Mouse (Mus musculus) neural tube, embryonic 11.5 days (tissue): Measurements from ENCODE around the gene Cacna1s. TPM values are rescaled to one million over a fixed set of nuclear protein-coding genes. Genes with fewer than 3 reads are reported as not detected.
A peak's percentile ranks its signal among the peaks of the same experiment; 100 is the strongest.

ENCODE experiments used
- ATAC-seq: fragments of 200-750 bp; cut with Nextera tagmentation; 2 replicates; pipeline ENCODE4 v1.8.0; 2017; ENCODE audit warnings: moderate number of reproducible peaks, mild to moderate bottlenecking, moderate TSS enrichment, moderate library complexity; ENCODE audit not compliant: insufficient read depth, low FRiP score, low TSS enrichment
- DNase-seq: peaks from one replicate; pipeline ENCODE4 v3.0.0-alpha.2; 2015; ENCODE audit warnings: low spot score
- H3K27ac ChIP-seq: fragments of 300-500 bp; sonication (generic); 2 replicates; pipeline ENCODE4 v1.5.1; 2014; ENCODE audit warnings: low read depth, mild to moderate bottlenecking, low read length
- H3K27me3 ChIP-seq: fragments of 300-500 bp; sonication (generic); 2 replicates; pipeline ENCODE4 v1.6.1; 2014; ENCODE audit warnings: mild to moderate bottlenecking, low read length, mixed read lengths; ENCODE audit not compliant: control insufficient read depth, insufficient read depth
- H3K36me3 ChIP-seq: fragments of 300-500 bp; sonication (generic); 2 replicates; pipeline ENCODE4 v1.6.1; 2014; ENCODE audit warnings: mild to moderate bottlenecking, low read length, moderate library complexity, mixed read lengths; ENCODE audit not compliant: control insufficient read depth, insufficient read depth
- H3K4me1 ChIP-seq: fragments of 300-500 bp; sonication (generic); 2 replicates; pipeline ENCODE4 v1.6.1; 2014; ENCODE audit warnings: low read length, mixed read lengths; ENCODE audit not compliant: control insufficient read depth, insufficient read depth
- H3K4me2 ChIP-seq: fragments of 300-500 bp; sonication (generic); 2 replicates; pipeline ENCODE4 v1.6.1; 2014; ENCODE audit warnings: low read depth, mild to moderate bottlenecking, moderate library complexity
- H3K4me3 ChIP-seq: fragments of 300-500 bp; sonication (generic); 2 replicates; pipeline ENCODE4 v1.5.1; 2014; ENCODE audit warnings: low read depth, low read length
- H3K9ac ChIP-seq: fragments of 300-500 bp; sonication (generic); 2 replicates; pipeline ENCODE4 v1.6.1; 2014; ENCODE audit warnings: mild to moderate bottlenecking, low read length
- H3K9me3 ChIP-seq: fragments of 300-500 bp; sonication (generic); 2 replicates; pipeline ENCODE4 v1.6.1; 2016; ENCODE audit warnings: low read length; ENCODE audit not compliant: control insufficient read depth
- WGBS: fragments of 180-500 bp; shearing (Covaris S2); extraction: QIAGEN DNeasy Blood & Tissue Kit; methylation state at CpG from one replicate; pipeline ENCODE4 v1.1.7; 2014; 5-methylcytosine and 5-hydroxymethylcytosine counted together
- polyA plus RNA-seq: library from polyadenylated mRNA; unstranded; fragments of >200 nt; fragmentation: Nextera tagmentation; extraction: Ambion mirVana; gene quantifications from 2 replicates; pipeline ENCODE4 v1.2.1, GENCODE M21; 2014

Gene Cacna1s
- polyA plus RNA-seq, 1 experiment from 2014 or later, result 0.73 TPM

DNA sequence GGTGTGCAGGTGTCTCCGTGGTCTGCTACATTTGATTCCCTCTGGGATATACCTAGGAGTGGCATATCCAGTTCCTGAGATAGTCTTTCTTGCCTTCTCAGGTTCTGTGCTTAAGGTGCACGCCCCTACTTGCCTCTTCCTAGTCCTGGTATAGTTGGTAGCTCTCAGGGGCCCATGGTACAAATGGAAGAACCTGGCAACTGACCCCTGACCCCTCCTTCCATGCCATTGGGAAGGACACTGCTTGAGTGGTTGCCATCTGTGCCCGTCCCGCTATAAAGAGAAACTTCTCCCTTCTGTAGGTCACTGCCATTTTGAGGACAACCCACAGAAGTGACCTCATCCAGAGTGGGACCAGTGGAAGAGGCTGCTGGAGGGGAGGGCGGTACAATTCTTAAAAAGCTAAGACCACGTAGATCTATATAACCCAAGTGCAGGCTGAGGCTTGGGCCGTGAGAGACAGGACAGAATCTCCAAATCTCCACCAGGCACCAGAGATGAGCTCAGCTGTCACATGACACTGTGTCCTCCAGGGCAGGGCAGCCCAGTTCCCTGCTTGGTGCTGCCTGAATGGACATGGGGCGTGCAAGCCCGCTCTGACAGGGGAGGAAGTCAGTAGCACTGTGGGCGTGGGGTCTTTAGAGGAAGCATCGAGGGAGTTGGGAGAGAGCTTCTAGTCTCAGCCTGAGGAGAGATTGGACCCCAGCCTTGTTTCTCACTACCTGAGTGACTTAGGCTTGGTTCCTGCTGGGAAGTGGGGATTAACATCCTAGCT, 88.8 kb downstream of the Cacna1s start:
- Histone ChIP-seq H3K36me3 (no peaks in the 10 kb centered on the region), H3K4me2 (no peak overlapping the region), H3K9me3 (no peaks in the 10 kb centered on the region), H3K4me1 (peaks cover 65% of the 10 kb centered on the region), H3K9ac (no peak overlapping the region), H3K27ac (0 out of 2 replicates have a peak overlapping the region, but pooled peaks have one; percentile 4), H3K27me3 (no peaks in the 10 kb centered on the region), H3K4me3 (no peak overlapping the region)
- DNase-seq, result no peak
- WGBS, result 87% methylated on average over 11 of the region's 11 CpGs
- ATAC-seq, result no peak

DNA sequence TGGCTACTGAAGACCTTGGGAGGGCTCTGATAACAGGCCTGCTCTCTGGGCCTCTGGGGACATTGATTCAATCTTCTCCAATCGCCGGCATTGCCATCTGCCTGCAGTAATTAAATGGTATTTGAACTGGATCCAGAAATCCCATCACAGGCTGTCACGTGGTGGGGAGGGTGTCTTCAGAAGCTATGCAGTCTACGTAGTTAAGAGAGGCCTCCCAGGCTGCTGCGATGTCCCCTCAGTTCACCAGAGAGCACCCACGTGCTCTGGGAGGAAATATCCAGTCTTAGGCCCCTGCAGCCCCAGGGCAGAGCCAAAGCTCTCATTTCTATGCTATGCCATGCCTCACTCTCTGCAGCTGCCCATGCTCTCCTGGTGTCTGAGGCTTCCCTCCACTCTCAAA, 89.8 kb downstream of the Cacna1s start:
- Histone ChIP-seq H3K9me3 (no peaks in the 10 kb centered on the region), H3K4me2 (no peak overlapping the region), H3K27me3 (no peaks in the 10 kb centered on the region), H3K27ac (0 out of 2 replicates have a peak overlapping the region, but pooled peaks have one; percentile 27), H3K4me3 (no peak overlapping the region), H3K36me3 (no peaks in the 10 kb centered on the region), H3K9ac (no peak overlapping the region), H3K4me1 (peaks cover 55% of the 10 kb centered on the region)
- 53% methylated on average over 6 of the region's 6 CpGs for WGBS
- DNase-seq, result no peak
- no peak for ATAC-seq

DNA sequence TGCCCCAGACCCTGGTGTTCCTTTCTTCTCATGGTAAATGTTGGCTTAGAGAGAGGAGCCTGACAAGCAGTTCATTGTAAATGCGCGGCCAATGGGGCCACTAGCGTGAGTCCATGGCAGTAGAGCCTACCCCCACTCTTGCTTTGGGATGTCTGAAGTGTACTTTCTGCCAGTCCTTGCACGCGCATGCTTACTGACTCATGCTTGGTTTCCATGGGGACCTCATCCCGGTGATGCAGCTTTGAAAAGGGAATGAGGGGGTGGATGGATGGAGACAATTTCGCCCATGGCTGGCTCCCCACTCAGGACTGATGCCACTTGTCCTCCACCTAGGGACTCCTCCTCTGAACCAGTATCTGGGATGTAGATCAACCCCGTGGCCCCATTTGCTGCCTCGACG, 91.0 kb downstream of the Cacna1s start:
- Histone ChIP-seq H3K27ac (no peak overlapping the region), H3K9me3 (no peaks in the 10 kb centered on the region), H3K4me2 (no peak overlapping the region), H3K4me1 (peaks cover 45% of the 10 kb centered on the region), H3K36me3 (peaks cover 5% of the 10 kb centered on the region), H3K4me3 (no peak overlapping the region), H3K27me3 (no peaks in the 10 kb centered on the region), H3K9ac (no peak overlapping the region)
- no peak for DNase-seq
- 0 out of 2 replicates have a peak, but pooled peaks have one; percentile 11 for ATAC-seq
- 66% methylated on average over 10 of the region's 10 CpGs for WGBS

DNA sequence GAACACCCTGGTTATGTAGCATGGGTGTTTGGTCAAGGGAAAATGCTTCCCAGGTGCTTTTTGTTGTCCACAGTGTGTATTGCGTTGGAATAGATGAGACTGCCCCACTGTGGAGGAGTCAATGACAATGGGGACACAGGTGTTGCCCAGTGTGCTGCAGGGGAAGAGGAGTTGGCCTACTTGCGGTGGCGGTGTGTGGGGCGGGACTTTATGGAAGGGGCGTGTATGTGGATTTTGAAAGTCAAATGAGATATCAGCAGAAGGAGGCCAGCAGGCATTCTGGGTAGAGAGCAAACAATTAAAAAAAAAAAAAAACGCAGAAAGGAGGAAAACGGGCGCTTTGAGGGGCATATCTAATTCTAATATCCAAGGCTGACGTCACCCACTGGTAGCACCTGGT, 97.2 kb downstream of the Cacna1s start:
- H3K4me1 ChIP-seq, result peaks cover 2% of the 10 kb centered on the region; the same call in 1 of the 2 replicates
- no peak overlapping the region for H3K4me2 ChIP-seq
- H3K27ac ChIP-seq, result no peak overlapping the region
- H3K36me3 ChIP-seq, result peaks cover 19% of the 10 kb centered on the region
- DNase-seq (no peak), ATAC-seq (no peak)
- H3K27me3 ChIP-seq, result no peaks in the 10 kb centered on the region
- no peaks in the 10 kb centered on the region for H3K9me3 ChIP-seq
- H3K4me3 ChIP-seq, result no peak overlapping the region
- H3K9ac ChIP-seq, result no peak overlapping the region
- WGBS, result 88% methylated on average over 9 of the region's 9 CpGs

DNA sequence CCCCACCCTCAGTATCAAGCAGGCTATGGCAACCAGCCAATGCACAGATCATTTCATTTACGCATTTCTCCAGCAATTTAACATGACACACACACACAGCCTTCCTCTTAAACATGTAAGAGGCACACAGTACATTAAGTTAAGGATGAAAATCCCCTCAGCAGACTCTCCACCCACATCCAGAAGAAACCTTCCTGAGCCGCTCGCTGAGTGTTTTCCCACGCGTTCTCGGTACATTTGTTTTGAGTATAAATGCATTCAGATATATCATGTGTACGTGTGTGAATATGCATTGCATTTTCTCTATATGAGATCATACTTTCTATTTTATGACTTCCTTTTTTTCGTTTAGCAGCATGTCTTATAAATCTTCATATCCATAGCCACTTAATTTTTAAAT, 98.8 kb downstream of the Cacna1s start:
- WGBS, result 92% methylated on average over 8 of the region's 8 CpGs
- ATAC-seq, result no peak
- peaks cover 19% of the 10 kb centered on the region for H3K36me3 ChIP-seq

DNA sequence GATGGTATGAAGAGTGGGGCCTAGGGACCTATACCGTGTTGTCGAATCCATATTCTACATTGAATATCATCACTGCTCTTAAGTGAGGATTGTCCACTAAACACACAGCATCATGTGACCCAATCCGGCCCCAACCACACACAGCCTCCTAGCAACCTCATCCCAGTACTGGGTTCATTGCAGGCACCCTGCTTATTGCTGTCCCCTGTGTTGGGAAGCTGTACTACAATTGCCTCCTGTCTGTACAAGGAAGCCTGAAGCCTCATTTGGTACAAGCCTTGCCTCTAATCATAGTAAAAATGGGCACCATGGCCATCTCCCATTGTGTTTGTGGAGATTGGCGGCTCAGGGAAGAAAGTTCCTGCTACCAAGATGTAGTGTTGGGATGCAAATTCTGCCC, 103.8 kb downstream of the Cacna1s start:
- no peak for DNase-seq
- Histone ChIP-seq H3K4me2 (no peak overlapping the region), H3K27ac (no peak overlapping the region), H3K9ac (no peak overlapping the region), H3K4me3 (no peak overlapping the region), H3K9me3 (no peaks in the 10 kb centered on the region), H3K4me1 (no peaks in the 10 kb centered on the region), H3K36me3 (peaks cover 19% of the 10 kb centered on the region), H3K27me3 (no peaks in the 10 kb centered on the region)
- 91% methylated on average over 4 of the region's 4 CpGs for WGBS
- ATAC-seq, result no peak

More for the DNA sequence above, 98.8 kb downstream of the Cacna1s start:
- Histone ChIP-seq H3K9me3 (no peaks in the 10 kb centered on the region), H3K9ac (no peak overlapping the region), H3K4me1 (no peaks in the 10 kb centered on the region), H3K27ac (no peak overlapping the region), H3K4me2 (no peak overlapping the region), H3K4me3 (no peak overlapping the region), H3K27me3 (no peaks in the 10 kb centered on the region)
- DNase-seq, result no peak

DNA sequence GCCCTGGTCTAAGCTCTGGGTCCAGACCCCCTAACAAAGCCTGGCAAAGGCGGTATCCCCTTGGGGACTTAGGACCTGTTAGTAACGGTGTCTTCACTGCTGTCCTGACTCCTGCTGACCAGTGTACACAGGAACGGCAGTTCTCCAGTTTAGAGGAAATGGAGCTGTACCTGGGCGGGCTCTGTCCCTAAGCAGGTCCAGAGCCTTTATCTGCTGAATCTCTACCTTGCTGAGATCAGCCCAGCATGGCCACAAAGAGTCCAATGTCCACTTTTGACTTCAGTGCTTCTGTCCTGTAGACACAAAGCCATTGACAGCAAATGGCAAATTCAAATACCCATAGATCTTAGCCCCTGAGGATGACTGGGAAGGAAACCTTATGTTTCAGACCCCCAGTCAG, 104.4 kb downstream of the Cacna1s start:
- no peak overlapping the region for H3K4me2 ChIP-seq
- 90% methylated on average over 4 of the region's 4 CpGs for WGBS
- no peak overlapping the region for H3K9ac ChIP-seq
- no peaks in the 10 kb centered on the region for H3K4me1 ChIP-seq
- ATAC-seq, result no peak
- no peaks in the 10 kb centered on the region for H3K9me3 ChIP-seq
- H3K36me3 ChIP-seq, result peaks cover 19% of the 10 kb centered on the region
- no peak for DNase-seq
- H3K27me3 ChIP-seq, result no peaks in the 10 kb centered on the region
- H3K27ac ChIP-seq, result no peak overlapping the region
- no peak overlapping the region for H3K4me3 ChIP-seq

DNA sequence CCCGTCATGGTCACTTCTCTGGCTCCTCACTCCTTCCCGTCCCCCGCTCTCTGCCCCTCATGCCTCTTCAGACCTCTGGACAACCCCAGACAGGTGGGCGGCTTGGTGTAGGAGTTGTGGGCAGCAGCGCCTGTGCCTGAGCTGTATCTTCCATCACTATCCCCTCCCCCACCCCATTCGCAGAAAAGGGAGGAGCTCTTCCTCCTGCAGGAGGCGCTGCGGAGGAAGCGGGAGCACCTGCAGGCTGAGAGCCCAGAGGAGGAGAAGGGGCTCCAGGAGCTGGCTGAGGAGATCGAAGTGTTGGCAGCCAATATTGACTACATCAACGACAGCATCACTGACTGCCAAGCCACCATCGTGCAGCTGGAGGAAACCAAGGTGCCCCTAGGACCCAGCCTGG, 107.3 kb downstream of the Cacna1s start:
- WGBS, result 48% methylated on average over 12 of the region's 12 CpGs
- H3K4me3 ChIP-seq, result no peak overlapping the region
- H3K36me3 ChIP-seq, result peaks cover 14% of the 10 kb centered on the region
- no peaks in the 10 kb centered on the region for H3K27me3 ChIP-seq
- no peak overlapping the region for H3K4me2 ChIP-seq
- no peak for ATAC-seq
- DNase-seq, result no peak
- H3K4me1 ChIP-seq, result no peaks in the 10 kb centered on the region
- H3K27ac ChIP-seq, result no peak overlapping the region
- H3K9ac ChIP-seq, result no peak overlapping the region
- no peaks in the 10 kb centered on the region for H3K9me3 ChIP-seq

DNA sequence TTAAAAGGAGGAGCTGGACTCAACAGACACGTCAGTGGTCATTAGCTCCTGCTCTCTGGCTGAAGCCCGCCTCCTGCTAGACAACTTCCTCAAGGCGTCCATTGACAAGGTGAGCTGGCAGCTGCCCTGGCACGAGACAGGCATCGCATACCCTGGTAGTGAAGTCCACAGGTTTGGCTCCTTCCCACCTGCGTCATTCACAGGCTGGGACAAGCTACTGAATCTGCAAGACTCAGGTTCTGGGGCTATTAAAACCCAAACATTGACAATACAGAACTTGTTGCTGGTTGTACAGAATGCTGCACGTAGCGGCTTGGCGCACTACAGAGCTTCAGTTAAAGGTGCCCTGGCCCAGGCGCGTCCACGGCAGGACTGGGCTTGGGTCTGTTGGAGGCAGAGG, 107.7 kb downstream of the Cacna1s start:
- Histone ChIP-seq H3K4me3 (no peak overlapping the region), H3K9ac (no peak overlapping the region), H3K27me3 (no peaks in the 10 kb centered on the region), H3K9me3 (no peaks in the 10 kb centered on the region), H3K27ac (no peak overlapping the region), H3K4me2 (no peak overlapping the region), H3K36me3 (peaks cover 14% of the 10 kb centered on the region), H3K4me1 (no peaks in the 10 kb centered on the region)
- WGBS, result 96% methylated on average over 12 of the region's 12 CpGs
- DNase-seq, result no peak
- no peak for ATAC-seq
